Mouse (Mus musculus): ENCODE data around the gene Tnfsf13b. TPM values are rescaled to one million over a fixed set of nuclear protein-coding genes. Genes with fewer than 3 reads are reported as not detected.

The Tnfsf13b gene
- polyA plus RNA-seq, 1 experiment from 2014 or later = 0.27 TPM

- Histone ChIP-seq H3K4me1 (peaks cover 3% of the 10 kb centered on the region; the same call in 1 of the 2 replicates), H3K4me2 (no peak overlapping the region), H3K36me3 (no peaks in the 10 kb centered on the region), H3K9ac (no peak overlapping the region), H3K27me3 (peaks cover 11% of the 10 kb centered on the region; the same call in 1 of the 2 replicates), H3K9me3 (no peaks in the 10 kb centered on the region), H3K4me3 (no peak overlapping the region), H3K27ac (no peak overlapping the region)
- WGBS = 69% methylated on average over 3 of the region's 3 CpGs
- ATAC-seq (ENCODE audit: insufficient number of reproducible peaks, insufficient read depth, low FRiP score, low TSS enrichment, low read depth) = no peak
These were observed 45.3 kb downstream of the Tnfsf13b start for GRCm38 (mm10) chr8:10051576-10051975.

- H3K4me1 ChIP-seq = peaks cover 3% of the 10 kb centered on the region; the same call in 1 of the 2 replicates
- 14% methylated on average over 3 of the region's 3 CpGs for WGBS
- no peaks in the 10 kb centered on the region for H3K36me3 ChIP-seq
- no peak overlapping the region for H3K9ac ChIP-seq
- H3K4me2 ChIP-seq = no peak overlapping the region
- 0 out of 2 replicates have a peak, but pooled peaks cover 2% of the 10 kb centered on the region for H3K27me3 ChIP-seq
- no peak overlapping the region for H3K4me3 ChIP-seq
- ATAC-seq (ENCODE audit: insufficient number of reproducible peaks, insufficient read depth, low FRiP score, low TSS enrichment, low read depth) = no peak
- H3K9me3 ChIP-seq = no peaks in the 10 kb centered on the region
- no peak overlapping the region for H3K27ac ChIP-seq
These were observed 47.3 kb downstream of the Tnfsf13b start for GRCm38 (mm10) chr8:10053571-10053990.

- WGBS = 49% methylated on average over 1 of the region's 1 CpGs
- H3K27me3 ChIP-seq = peaks cover 6% of the 10 kb centered on the region; the same call in 1 of the 2 replicates
- no peak overlapping the region for H3K4me3 ChIP-seq
- H3K4me2 ChIP-seq = no peak overlapping the region
- H3K9ac ChIP-seq = no peak overlapping the region
- H3K4me1 ChIP-seq = no peaks in the 10 kb centered on the region
- H3K9me3 ChIP-seq = no peaks in the 10 kb centered on the region
- ATAC-seq (ENCODE audit: insufficient number of reproducible peaks, insufficient read depth, low FRiP score, low TSS enrichment, low read depth) = no peak
- no peak overlapping the region for H3K27ac ChIP-seq
- no peaks in the 10 kb centered on the region for H3K36me3 ChIP-seq
These were observed 54.7 kb downstream of the Tnfsf13b start for GRCm38 (mm10) chr8:10061001-10061400.

- no peaks in the 10 kb centered on the region for H3K9me3 ChIP-seq
- ATAC-seq (ENCODE audit: insufficient number of reproducible peaks, insufficient read depth, low FRiP score, low TSS enrichment, low read depth) = no peak
- no peaks in the 10 kb centered on the region for H3K36me3 ChIP-seq
- no peak overlapping the region for H3K4me2 ChIP-seq
- no peak overlapping the region for H3K9ac ChIP-seq
- H3K4me3 ChIP-seq = no peak overlapping the region
- H3K27me3 ChIP-seq = peaks cover 6% of the 10 kb centered on the region; the same call in 1 of the 2 replicates
- 72% methylated on average over 11 of the region's 11 CpGs for WGBS
- H3K27ac ChIP-seq = no peak overlapping the region
- no peaks in the 10 kb centered on the region for H3K4me1 ChIP-seq
These were observed 60.6 kb downstream of the Tnfsf13b start for GRCm38 (mm10) chr8:10066906-10067305.

GRCm38 (mm10) chr8:10067775-10068174 lies 61.5 kb downstream of the Tnfsf13b start:
- WGBS = 78% methylated on average over 7 of the region's 7 CpGs
- H3K9me3 ChIP-seq = no peaks in the 10 kb centered on the region
- H3K36me3 ChIP-seq = no peaks in the 10 kb centered on the region
- no peak overlapping the region for H3K9ac ChIP-seq
- H3K4me3 ChIP-seq = no peak overlapping the region
- ATAC-seq (ENCODE audit: insufficient number of reproducible peaks, insufficient read depth, low FRiP score, low TSS enrichment, low read depth) = no peak
- peaks cover 4% of the 10 kb centered on the region; the same call in 1 of the 2 replicates for H3K27me3 ChIP-seq
- H3K27ac ChIP-seq = no peak overlapping the region
- H3K4me2 ChIP-seq = no peak overlapping the region
- H3K4me1 ChIP-seq = no peaks in the 10 kb centered on the region

- H3K9ac ChIP-seq = no peak overlapping the region
- no peaks in the 10 kb centered on the region for H3K36me3 ChIP-seq
- no peak overlapping the region for H3K27ac ChIP-seq
- H3K4me3 ChIP-seq = no peak overlapping the region
- no peaks in the 10 kb centered on the region for H3K9me3 ChIP-seq
- no peak for ATAC-seq (ENCODE audit: insufficient number of reproducible peaks, insufficient read depth, low FRiP score, low TSS enrichment, low read depth)
- H3K4me1 ChIP-seq = no peaks in the 10 kb centered on the region
- 90% methylated on average over 2 of the region's 2 CpGs for WGBS
- H3K4me2 ChIP-seq = no peak overlapping the region
- no peaks in the 10 kb centered on the region for H3K27me3 ChIP-seq
These were observed 66.1 kb downstream of the Tnfsf13b start for GRCm38 (mm10) chr8:10072347-10072746.

Other genes with a start within 250 kb of the Tnfsf13b start
- gene Fam155a, start 235.3 kb upstream of the Tnfsf13b start, polyA plus RNA-seq (2015; fragmentation: Nextera tagmentation; extraction: Ambion mirVana) = 1.0 and 1.1 TPM in 2 replicates
- not detected in 2 replicates for gene Gm10217, start 142.2 kb upstream of the Tnfsf13b start, polyA plus RNA-seq (2015; fragmentation: Nextera tagmentation; extraction: Ambion mirVana)
- 6.0 and 7.0 TPM in 2 replicates for gene Lig4, start 28.8 kb upstream of the Tnfsf13b start, polyA plus RNA-seq (2015; fragmentation: Nextera tagmentation; extraction: Ambion mirVana)
- 15.4 and 15.9 TPM in 2 replicates for gene Abhd13, start 28.8 kb upstream of the Tnfsf13b start, polyA plus RNA-seq (2015; fragmentation: Nextera tagmentation; extraction: Ambion mirVana)
- gene Myo16, start 147.4 kb downstream of the Tnfsf13b start, polyA plus RNA-seq (2015; fragmentation: Nextera tagmentation; extraction: Ambion mirVana) = 0.17 and 0.46 TPM in 2 replicates

All from embryonic facial prominence, embryonic 13.5 days (tissue).